Mouse (Mus musculus): ENCODE measurements around the gene Susd4.

DNA sequence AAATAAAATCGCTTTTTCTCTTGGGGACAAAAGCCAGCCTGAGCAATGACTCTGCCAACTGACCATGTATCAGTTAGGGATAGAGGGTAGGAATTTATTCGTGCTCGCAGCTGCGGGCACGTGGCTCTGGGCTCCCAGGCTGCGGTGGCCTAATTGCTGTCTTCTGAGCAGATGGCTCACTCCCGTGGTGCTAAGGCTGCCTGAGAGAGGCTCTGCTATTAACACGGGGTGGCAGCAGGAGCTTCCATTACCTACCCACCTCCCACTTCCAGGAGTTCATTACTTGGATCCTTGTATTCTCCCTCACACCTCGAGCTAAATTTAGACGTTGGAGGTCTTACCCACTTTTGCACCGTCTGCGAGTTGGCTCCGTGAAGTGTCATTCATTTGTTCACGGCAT lies 33.4 kb downstream of the Susd4 start:
- TF ChIP-seq CTCF (IDR thresholded peaks at IDR 0.05; ENCODE audit: low read depth, low read length) (no peak), POLR2A (IDR thresholded peaks at IDR 0.05; ENCODE audit: extremely low read depth, insufficient read depth, low read length) (no peak)
